Mouse (Mus musculus) heart, postnatal 0 days (tissue): ENCODE results near the gene Gm6358.

Experiments
- CTCF ChIP-seq: IDR thresholded peaks from 2 replicates; pipeline ENCODE4 v1.5.1; 2016; ENCODE audit warnings: antibody characterized with exemption, control low read depth, low read depth
- EP300 ChIP-seq: IDR thresholded peaks from 2 replicates; pipeline ENCODE4 v1.6.1; 2016; ENCODE audit warnings: antibody characterized with exemption, low read depth

GRCm38 (mm10) chr16:89150786-89151185, 10.1 kb downstream of the Gm6358 start, which contains the start of gene Gm10061:
- TF ChIP-seq CTCF, result no peak
- TF ChIP-seq EP300, result no peak
